Mouse (Mus musculus): ENCODE data around the gene 2810021J22Rik.

Gene 2810021J22Rik

GRCm38 (mm10) chr11:58904838-58905237 lies 37.8 kb downstream of the 2810021J22Rik start:
- H3K4me1 ChIP-seq (replicated peaks; ENCODE audit: low read depth, low read length) = peaks cover 16% of the 10 kb centered on the region

GRCm38 (mm10) chr11:58913776-58914175 lies 46.8 kb downstream of the 2810021J22Rik start:
- Histone ChIP-seq H3K4me3 (replicated peaks; ENCODE audit: low read length) (no peak overlapping the region), H3K9me3 (ENCODE audit: low read length) (no peaks in the 10 kb centered on the region), H3K4me1 (replicated peaks; ENCODE audit: low read depth, low read length) (peaks cover 5% of the 10 kb centered on the region; the same call in 1 of the 2 replicates), H3K36me3 (ENCODE audit: insufficient read depth, low read length) (no peaks in the 10 kb centered on the region), H3K27me3 (ENCODE audit: insufficient read depth, low read length) (peaks cover 6% of the 10 kb centered on the region; the same call in 1 of the 2 replicates)
- TF ChIP-seq CTCF (conservative IDR thresholded peaks at IDR 0.05; ENCODE audit: low read length) (no peak), POU5F1 (IDR thresholded peaks at IDR 0.05; ENCODE audit: borderline replicate concordance, low read length) (no peak), NANOG (IDR thresholded peaks at IDR 0.05; ENCODE audit: borderline replicate concordance, low read length) (no peak)

More at GRCm38 (mm10) chr11:58904838-58905237, 37.8 kb downstream of the 2810021J22Rik start:
- Histone ChIP-seq H3K27me3 (ENCODE audit: insufficient read depth, low read length) (peaks cover 4% of the 10 kb centered on the region; the same call in 1 of the 2 replicates), H3K9me3 (ENCODE audit: low read length) (no peaks in the 10 kb centered on the region), H3K4me3 (replicated peaks; ENCODE audit: low read length) (peak overlapping the region; percentile 23; the same call in 1 of the 2 replicates), H3K36me3 (ENCODE audit: insufficient read depth, low read length) (peaks cover 24% of the 10 kb centered on the region)
- TF ChIP-seq POU5F1 (IDR thresholded peaks at IDR 0.05; ENCODE audit: borderline replicate concordance, low read length) (no peak), CTCF (conservative IDR thresholded peaks at IDR 0.05; ENCODE audit: low read length) (no peak)

GRCm38 (mm10) chr11:58914461-58915028 lies 47.5 kb downstream of the 2810021J22Rik start:
- 0 out of 2 replicates have a peak, but pooled peaks cover 2% of the 10 kb centered on the region for H3K27me3 ChIP-seq (ENCODE audit: insufficient read depth, low read length)
- TF ChIP-seq CTCF (conservative IDR thresholded peaks at IDR 0.05; ENCODE audit: low read length) = peak; percentile 71
- no peak for TF ChIP-seq NANOG (IDR thresholded peaks at IDR 0.05; ENCODE audit: borderline replicate concordance, low read length)
- no peak for TF ChIP-seq POU5F1 (IDR thresholded peaks at IDR 0.05; ENCODE audit: borderline replicate concordance, low read length)
- no peak overlapping the region; the same call in 1 of the 2 replicates for H3K4me3 ChIP-seq (replicated peaks; ENCODE audit: low read length)
- no peaks in the 10 kb centered on the region for H3K9me3 ChIP-seq (ENCODE audit: low read length)
- H3K4me1 ChIP-seq (replicated peaks; ENCODE audit: low read depth, low read length) = peaks cover 5% of the 10 kb centered on the region; the same call in 1 of the 2 replicates
- H3K36me3 ChIP-seq (ENCODE audit: insufficient read depth, low read length) = no peaks in the 10 kb centered on the region

- TF ChIP-seq NANOG (IDR thresholded peaks at IDR 0.05; ENCODE audit: borderline replicate concordance, low read length) = no peak
- TF ChIP-seq POU5F1 (IDR thresholded peaks at IDR 0.05; ENCODE audit: borderline replicate concordance, low read length) = no peak
- peak; percentile 81 for TF ChIP-seq CTCF (conservative IDR thresholded peaks at IDR 0.05; ENCODE audit: low read length)
- 0 out of 2 replicates have a peak, but pooled peaks cover 7% of the 10 kb centered on the region for H3K27me3 ChIP-seq (ENCODE audit: insufficient read depth, low read length)
- H3K4me3 ChIP-seq (replicated peaks; ENCODE audit: low read length) = no peak overlapping the region
- no peaks in the 10 kb centered on the region for H3K36me3 ChIP-seq (ENCODE audit: insufficient read depth, low read length)
- H3K9me3 ChIP-seq (ENCODE audit: low read length) = no peaks in the 10 kb centered on the region
- H3K4me1 ChIP-seq (replicated peaks; ENCODE audit: low read depth, low read length) = peaks cover 5% of the 10 kb centered on the region; the same call in 1 of the 2 replicates
Measured at GRCm38 (mm10) chr11:58916879-58917744, 50.1 kb downstream of the 2810021J22Rik start.

GRCm38 (mm10) chr11:58917745-58918366 lies 50.8 kb downstream of the 2810021J22Rik start, which contains the start of gene Btnl10:
Btnl10 (plus strand) TSS chr11:58917908.
- peaks cover 5% of the 10 kb centered on the region; the same call in 1 of the 2 replicates for H3K4me1 ChIP-seq (replicated peaks; ENCODE audit: low read depth, low read length)
- H3K27me3 ChIP-seq (ENCODE audit: insufficient read depth, low read length) = peaks cover 9% of the 10 kb centered on the region; the same call in 1 of the 2 replicates
- H3K4me3 ChIP-seq (replicated peaks; ENCODE audit: low read length) = no peak within 1 kb of the TSS
- no peaks in the 10 kb centered on the region for H3K36me3 ChIP-seq (ENCODE audit: insufficient read depth, low read length)
- no peak for TF ChIP-seq NANOG (IDR thresholded peaks at IDR 0.05; ENCODE audit: borderline replicate concordance, low read length)
- TF ChIP-seq POU5F1 (IDR thresholded peaks at IDR 0.05; ENCODE audit: borderline replicate concordance, low read length) = no peak
- no peak for TF ChIP-seq CTCF (conservative IDR thresholded peaks at IDR 0.05; ENCODE audit: low read length)
- H3K9me3 ChIP-seq (ENCODE audit: low read length) = no peaks in the 10 kb centered on the region

- TF ChIP-seq CTCF (conservative IDR thresholded peaks at IDR 0.05; ENCODE audit: low read length) (no peak), NANOG (IDR thresholded peaks at IDR 0.05; ENCODE audit: borderline replicate concordance, low read length) (no peak), POU5F1 (IDR thresholded peaks at IDR 0.05; ENCODE audit: borderline replicate concordance, low read length) (no peak)
- H3K9me3 ChIP-seq (ENCODE audit: low read length) = no peaks in the 10 kb centered on the region
- no peak overlapping the region for H3K4me3 ChIP-seq (replicated peaks; ENCODE audit: low read length)
- peaks cover 5% of the 10 kb centered on the region; the same call in 1 of the 2 replicates for H3K4me1 ChIP-seq (replicated peaks; ENCODE audit: low read depth, low read length)
- peaks cover 18% of the 10 kb centered on the region; the same call in 1 of the 2 replicates for H3K27me3 ChIP-seq (ENCODE audit: insufficient read depth, low read length)
- no peaks in the 10 kb centered on the region for H3K36me3 ChIP-seq (ENCODE audit: insufficient read depth, low read length)
Measured at GRCm38 (mm10) chr11:58918759-58919158, 51.7 kb downstream of the 2810021J22Rik start.

- Histone ChIP-seq H3K4me3 (replicated peaks; ENCODE audit: low read length) (no peak overlapping the region), H3K36me3 (ENCODE audit: insufficient read depth, low read length) (no peaks in the 10 kb centered on the region), H3K27me3 (ENCODE audit: insufficient read depth, low read length) (peaks cover 31% of the 10 kb centered on the region), H3K4me1 (replicated peaks; ENCODE audit: low read depth, low read length) (no peaks in the 10 kb centered on the region), H3K9me3 (ENCODE audit: low read length) (no peaks in the 10 kb centered on the region)
- TF ChIP-seq CTCF (conservative IDR thresholded peaks at IDR 0.05; ENCODE audit: low read length) (no peak), NANOG (IDR thresholded peaks at IDR 0.05; ENCODE audit: borderline replicate concordance, low read length) (no peak), POU5F1 (IDR thresholded peaks at IDR 0.05; ENCODE audit: borderline replicate concordance, low read length) (no peak)
Measured at GRCm38 (mm10) chr11:58922420-58922819, 55.4 kb downstream of the 2810021J22Rik start.

GRCm38 (mm10) chr11:58926651-58927050 lies 59.6 kb downstream of the 2810021J22Rik start:
- peaks cover 26% of the 10 kb centered on the region for H3K27me3 ChIP-seq (ENCODE audit: insufficient read depth, low read length)
- H3K4me1 ChIP-seq (replicated peaks; ENCODE audit: low read depth, low read length) = peaks cover 11% of the 10 kb centered on the region
- no peak for TF ChIP-seq POU5F1 (IDR thresholded peaks at IDR 0.05; ENCODE audit: borderline replicate concordance, low read length)
- TF ChIP-seq NANOG (IDR thresholded peaks at IDR 0.05; ENCODE audit: borderline replicate concordance, low read length) = no peak
- TF ChIP-seq CTCF (conservative IDR thresholded peaks at IDR 0.05; ENCODE audit: low read length) = no peak
- no peaks in the 10 kb centered on the region for H3K9me3 ChIP-seq (ENCODE audit: low read length)
- no peak overlapping the region for H3K4me3 ChIP-seq (replicated peaks; ENCODE audit: low read length)
- H3K36me3 ChIP-seq (ENCODE audit: insufficient read depth, low read length) = peaks cover 6% of the 10 kb centered on the region
